Comparison of ENCODE assay signal across 10 mouse cellular contexts in the genomic region with DNA sequence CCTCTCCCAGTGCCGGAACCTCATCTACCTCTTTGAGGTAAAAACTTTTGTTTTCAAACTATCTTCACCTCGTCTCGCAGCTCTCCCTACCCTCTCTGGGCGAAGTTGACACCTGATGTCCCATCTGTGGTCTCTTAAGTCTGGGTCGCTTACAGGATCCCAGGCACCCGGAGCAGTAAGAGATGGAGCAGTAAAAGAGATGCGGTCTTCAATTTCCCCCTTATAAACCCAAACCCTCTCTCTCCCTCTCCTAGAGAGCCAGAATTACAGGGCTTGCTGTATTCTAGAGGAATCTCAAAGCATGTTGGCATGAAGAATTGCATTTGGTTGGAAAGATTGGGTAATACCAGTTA. TPM values are rescaled to one million over a fixed set of nuclear protein-coding genes. Genes with fewer than 3 reads are reported as not detected.
A peak's percentile ranks its signal among the peaks of the same experiment; 100 is the strongest.
DNase-seq lines count a peak whose midpoint lies in the region; ATAC-seq and TF ChIP-seq lines count a peak whose summit lies in the region.
"Had no signal": no experiment of that assay in that cellular context is flagged by ENCODE, and none has a peak within 500 bp of the region (broad histone marks: within the 10 kb centered on the region; RNA-seq: fewer than 3 reads in every experiment).

No protein-coding gene starts in this region.

- H3K9me3 ChIP-seq in CH12.LX (replicated peaks; ENCODE audit: low read length): no peaks in the 10 kb centered on the region
- no peaks in the 10 kb centered on the region for H3K9me3 ChIP-seq in forebrain, embryonic 14.5 days (replicated peaks; ENCODE audit: control insufficient read depth, low read length)
- H3K9me3 ChIP-seq in liver, embryonic 14.5 days (ENCODE audit: control insufficient read depth, low read length): no peaks in the 10 kb centered on the region

- in situ Hi-C loops in CH12.LX (cut with MboI; ENCODE audit: low pct_ligation_motif_present, low pct_unique_long_range_greater_than_20kb, low sequenced_read_pairs): no loop called here

- H3K36me3 ChIP-seq in heart, adult 2 months (ENCODE audit: control insufficient read depth, insufficient read depth, low read length): no peaks in the 10 kb centered on the region
- peaks cover 4 to 9% of the 10 kb centered on the region in 2 experiments for H3K36me3 ChIP-seq in CH12.LX (replicated peaks in 1 of 2; ENCODE audit: control insufficient read depth in 1 of 2, insufficient read depth in 1 of 2, low read length in 1 of 2)
- H3K36me3 ChIP-seq in forebrain, embryonic 14.5 days (ENCODE audit: control insufficient read depth, insufficient read depth, low read length): peaks cover 16% of the 10 kb centered on the region
- H3K36me3 ChIP-seq in liver, embryonic 14.5 days (replicated peaks; ENCODE audit: control insufficient read depth, insufficient read depth, low read depth): no peaks in the 10 kb centered on the region; the same call in 1 of the 2 replicates

- H3K27me3 ChIP-seq in heart, adult 2 months (ENCODE audit: control insufficient read depth, insufficient read depth, low read length): no peaks in the 10 kb centered on the region
- H3K27me3 ChIP-seq in CH12.LX (replicated peaks): no peaks in the 10 kb centered on the region
- H3K27me3 ChIP-seq in forebrain, embryonic 14.5 days (replicated peaks; ENCODE audit: control insufficient read depth, insufficient read depth, low read length): no peaks in the 10 kb centered on the region
- no peaks in the 10 kb centered on the region for H3K27me3 ChIP-seq in liver, embryonic 14.5 days (ENCODE audit: control insufficient read depth, insufficient read depth, low read length)

- H3K79me2 ChIP-seq in heart, adult 2 months (replicated peaks; ENCODE audit: control insufficient read depth, insufficient read depth, low read length): no peaks in the 10 kb centered on the region
- 0 out of 2 replicates have a peak, but pooled peaks cover 2% of the 10 kb centered on the region for H3K79me2 ChIP-seq in CH12.LX (replicated peaks; ENCODE audit: control insufficient read depth, extremely low read depth, insufficient read depth, poor library complexity, severe bottlenecking)

- no peak for DNase-seq in heart, adult 2 months
- no peak for DNase-seq in heart, postnatal 10 days
- DNase-seq in CH12.LX (ENCODE audit: extremely low read depth): no peak
- no peak for DNase-seq in forebrain, embryonic 14.5 days (ENCODE audit: low spot score)
- DNase-seq in liver, embryonic 14.5 days (ENCODE audit: low read depth in 3 of 3, low spot score in 3 of 3): no peak
- no peak for DNase-seq in gastrocnemius, postnatal 4 days (ENCODE audit: low spot score in 2 of 2)
- DNase-seq in natural killer cell, adult 2 months (ENCODE audit: low spot score in 2 of 2): no peak
- no peak for DNase-seq in gastrocnemius, adult 18-20 months (ENCODE audit: low spot score)

- TF ChIP-seq RAD21 in CH12.LX (IDR thresholded peaks at IDR 0.05; ENCODE audit: low read depth, low read length): no peak

- TF ChIP-seq EP300 in heart, adult 2 months (IDR thresholded peaks at IDR 0.05; ENCODE audit: insufficient read depth, low read depth, low read length): no peak
- no peak for TF ChIP-seq EP300 in CH12.LX (IDR thresholded peaks at IDR 0.05; ENCODE audit: low read length)
- TF ChIP-seq EP300 in liver, embryonic 14.5 days (IDR thresholded peaks at IDR 0.05; ENCODE audit: low read depth): no peak

- no peak for TF ChIP-seq CTCF in heart, adult 2 months (IDR thresholded peaks at IDR 0.05)
- no peak for TF ChIP-seq CTCF in CH12.LX (conservative IDR thresholded peaks at IDR 0.05 in 1 of 2, IDR thresholded peaks at IDR 0.05 in 1 of 2; ENCODE audit: low read depth in 2 of 2, low read length in 2 of 2)
- no peak for TF ChIP-seq CTCF in liver, embryonic 14.5 days (IDR thresholded peaks at IDR 0.05; ENCODE audit: low read depth)

- peaks cover 3% of the 10 kb centered on the region for H3K4me1 ChIP-seq in heart, adult 2 months (ENCODE audit: control insufficient read depth, insufficient read depth, low read length)
- H3K4me1 ChIP-seq in CH12.LX (ENCODE audit: control insufficient read depth in 1 of 2, insufficient read depth in 2 of 2): peaks cover 0 to 18% of the 10 kb centered on the region in 2 experiments; a peak in 2 of 4 replicates
- H3K4me1 ChIP-seq in forebrain, embryonic 14.5 days (ENCODE audit: control insufficient read depth, insufficient read depth, low read length): peaks cover 11% of the 10 kb centered on the region
- peaks cover 13 to 26% of the 10 kb centered on the region in 2 experiments for H3K4me1 ChIP-seq in liver, embryonic 14.5 days (replicated peaks; ENCODE audit: control insufficient read depth in 2 of 2, insufficient read depth in 2 of 2, low read length in 1 of 2)

- H3K9ac ChIP-seq in heart, adult 2 months (ENCODE audit: low read depth, low read length): peak overlapping the region; percentile 76
- H3K9ac ChIP-seq in CH12.LX (ENCODE audit: insufficient read depth, low read depth): peak overlapping the region; percentile 96
- peak overlapping the region; percentile 87 for H3K9ac ChIP-seq in forebrain, embryonic 14.5 days (ENCODE audit: low read length)
- H3K9ac ChIP-seq in liver, embryonic 14.5 days (replicated peaks): peak overlapping the region; percentile 95

- intact Hi-C loops in heart, adult 2 months (cut with DNase I): loop anchor here (2.0 to 5.0 kb wide), 3 partner anchors 31 to 66 kb away; a partner anchor contains a TSS
- intact Hi-C loops in heart, postnatal 10 days (cut with DNase I): loop anchor here (2.0 kb wide), 1 partner anchor 31 kb away; a partner anchor contains a TSS

- 3% methylated on average over 7 of the region's 7 CpGs for WGBS in heart, adult 2 months
- WGBS in forebrain, embryonic 14.5 days: 2% methylated on average over 7 of the region's 7 CpGs
- WGBS in liver, embryonic 14.5 days (ENCODE audit: insufficient replicate concordance): 6% methylated on average over 7 of the region's 7 CpGs

- TF ChIP-seq POLR2A in heart, adult 2 months (IDR thresholded peaks at IDR 0.05; ENCODE audit: insufficient read depth, low read depth, low read length): no peak
- TF ChIP-seq POLR2A in CH12.LX (IDR thresholded peaks at IDR 0.05; ENCODE audit: low read depth, low read length): no peak

- dilution Hi-C loops in CH12.LX (cut with MboI; ENCODE audit: extremely low pct_ligation_motif_present, extremely low pct_unique_long_range_greater_than_20kb, low sequenced_read_pairs): no loop called here

- no peak for ATAC-seq in forebrain, embryonic 14.5 days
- no peak for ATAC-seq in liver, embryonic 14.5 days (ENCODE audit: insufficient read depth)

- H3K4me3 ChIP-seq in heart, adult 2 months: peak overlapping the region; percentile 88
- H3K4me3 ChIP-seq in CH12.LX (replicated peaks in 1 of 3; ENCODE audit: low read depth in 2 of 3, low read length in 2 of 3, poor library complexity in 1 of 3): peak overlapping the region in 2 of 3 experiments; percentile 68 to 75
- H3K4me3 ChIP-seq in forebrain, embryonic 14.5 days (ENCODE audit: low read depth, low read length): peak overlapping the region; percentile 67
- H3K4me3 ChIP-seq in liver, embryonic 14.5 days (ENCODE audit: insufficient read depth in 1 of 2, low read depth in 2 of 2, low read length in 2 of 2): peak overlapping the region; percentile 75 to 88

- H3K27ac ChIP-seq in heart, adult 2 months: peak overlapping the region; percentile 98
- no peak overlapping the region for H3K27ac ChIP-seq in CH12.LX (ENCODE audit: insufficient read depth, low read depth)
- H3K27ac ChIP-seq in forebrain, embryonic 14.5 days (ENCODE audit: low read depth, low read length): peak overlapping the region; percentile 95
- H3K27ac ChIP-seq in liver, embryonic 14.5 days: peak overlapping the region; percentile 82

- H3K4me2 ChIP-seq in CH12.LX (ENCODE audit: insufficient read depth, low read depth, poor library complexity, severe bottlenecking): peak overlapping the region; percentile 80
- peak overlapping the region; percentile 63 for H3K4me2 ChIP-seq in forebrain, embryonic 14.5 days (ENCODE audit: low read length)
- peak overlapping the region; percentile 87 for H3K4me2 ChIP-seq in liver, embryonic 14.5 days (ENCODE audit: low read depth)

RNA-seq across cellular contexts. Expression of a gene that starts 1.7 kb away (rescaled TPM):
- total RNA-seq in heart, adult 2 months (2021): 10 to 100 TPM; 23.4 to 26.1 TPM
- polyA plus RNA-seq in heart, adult 2 months (2012; rRNA removed): 28.4 and 45.8 TPM in 2 replicates
- 10 to 100 TPM; 28.8 to 35.2 TPM for total RNA-seq in heart, postnatal 10 days (2021)
- 7.1 and 8.4 TPM in 2 replicates for total RNA-seq in CH12.LX (2012; rRNA removed)
- 7.1 and 8.5 TPM in 2 replicates for total RNA-seq in CH12.LX (2014; rRNA removed)
- polyA plus RNA-seq in CH12.LX (2012; ENCODE audit: insufficient read length, low read depth): 8.8 and 9.1 TPM in 2 replicates
- polyA plus RNA-seq in forebrain, embryonic 14.5 days (2014; fragmentation: Nextera tagmentation; extraction: Ambion mirVana): 40.7 and 42.7 TPM in 2 replicates
- 8.0 TPM in 2 replicates for polyA plus RNA-seq in liver, embryonic 14.5 days (2012; rRNA removed)
- 6.8 and 7.3 TPM in 2 replicates for polyA plus RNA-seq in liver, embryonic 14.5 days (2014; fragmentation: Nextera tagmentation; extraction: Ambion mirVana)
- 10 to 100 TPM; 68.7 to 78.2 TPM for total RNA-seq in gastrocnemius, postnatal 4 days (2021)
- 10 to 100 TPM; 51.3 to 56.0 TPM for total RNA-seq in gastrocnemius, adult 18-20 months (2021)

RNA-seq across cellular contexts. Expression of a gene that starts 2.4 kb away (rescaled TPM):
- 10 to 100 TPM; 17.5 to 21.3 TPM for total RNA-seq in heart, adult 2 months (2021)
- polyA plus RNA-seq in heart, adult 2 months (2012; rRNA removed): 32.2 and 36.9 TPM in 2 replicates
- 10 to 100 TPM; 27.7 TPM for total RNA-seq in heart, postnatal 10 days (2021)
- 4.9 and 5.4 TPM in 2 replicates for total RNA-seq in CH12.LX (2012; rRNA removed)
- total RNA-seq in CH12.LX (2014; rRNA removed): 5.0 and 6.0 TPM in 2 replicates
- polyA plus RNA-seq in CH12.LX (2012; ENCODE audit: insufficient read length, low read depth): 8.7 and 14.4 TPM in 2 replicates
- 48.6 and 50.7 TPM in 2 replicates for polyA plus RNA-seq in forebrain, embryonic 14.5 days (2014; fragmentation: Nextera tagmentation; extraction: Ambion mirVana)
- 13.2 and 13.6 TPM in 2 replicates for polyA plus RNA-seq in liver, embryonic 14.5 days (2012; rRNA removed)
- 16.1 and 16.8 TPM in 2 replicates for polyA plus RNA-seq in liver, embryonic 14.5 days (2014; fragmentation: Nextera tagmentation; extraction: Ambion mirVana)
- total RNA-seq in gastrocnemius, postnatal 4 days (2021): 10 to 100 TPM; 22.8 to 26.8 TPM
- 10 to 100 TPM; 29.7 to 30.6 TPM for total RNA-seq in gastrocnemius, adult 18-20 months (2021)

RNA-seq across cellular contexts. Expression of a gene that starts 23.4 kb away (rescaled TPM):
- under 1 TPM; 0.59 to 0.68 TPM for total RNA-seq in heart, adult 2 months (2021)
- 1.1 and 1.6 TPM in 2 replicates for polyA plus RNA-seq in heart, adult 2 months (2012; rRNA removed)
- total RNA-seq in heart, postnatal 10 days (2021): under 1 TPM; 0.37 to 0.38 TPM
- total RNA-seq in CH12.LX (2012; rRNA removed) (1.9 and 2.5 TPM in 2 replicates), CH12.LX (2014; rRNA removed) (1.4 and 1.5 TPM in 2 replicates)
- polyA plus RNA-seq in CH12.LX (2012; ENCODE audit: insufficient read length, low read depth): 3.6 and 4.1 TPM in 2 replicates
- polyA plus RNA-seq in forebrain, embryonic 14.5 days (2014; fragmentation: Nextera tagmentation; extraction: Ambion mirVana): 0.27 and 0.64 TPM in 2 replicates
- 2.5 and 2.6 TPM in 2 replicates for polyA plus RNA-seq in liver, embryonic 14.5 days (2012; rRNA removed)
- polyA plus RNA-seq in liver, embryonic 14.5 days (2014; fragmentation: Nextera tagmentation; extraction: Ambion mirVana): 2.8 and 3.8 TPM in 2 replicates
- 1 to 10 TPM in 1 of 2 experiments, under 1 TPM in 1; 0.57 to 1.1 TPM for total RNA-seq in gastrocnemius, postnatal 4 days (2021)
- total RNA-seq in gastrocnemius, adult 18-20 months (2021): under 1 TPM in 1 of 2 experiments, not detected in 1; 0.17 TPM

RNA-seq across cellular contexts. Expression of a gene that starts 31.0 kb away (rescaled TPM):
- total RNA-seq in heart, adult 2 months (2021): 10 to 100 TPM; 35.3 to 39.3 TPM
- polyA plus RNA-seq in heart, adult 2 months (2012; rRNA removed): 65.6 and 69.1 TPM in 2 replicates
- 10 to 100 TPM; 58.4 to 65.6 TPM for total RNA-seq in heart, postnatal 10 days (2021)
- total RNA-seq in CH12.LX (2012; rRNA removed): 70.6 and 81.1 TPM in 2 replicates
- 96.7 and 105 TPM in 2 replicates for total RNA-seq in CH12.LX (2014; rRNA removed)
- 84.5 and 89.8 TPM in 2 replicates for polyA plus RNA-seq in CH12.LX (2012; ENCODE audit: insufficient read length, low read depth)
- 75.8 and 91.8 TPM in 2 replicates for polyA plus RNA-seq in forebrain, embryonic 14.5 days (2014; fragmentation: Nextera tagmentation; extraction: Ambion mirVana)
- 55.1 and 63.8 TPM in 2 replicates for polyA plus RNA-seq in liver, embryonic 14.5 days (2012; rRNA removed)
- polyA plus RNA-seq in liver, embryonic 14.5 days (2014; fragmentation: Nextera tagmentation; extraction: Ambion mirVana): 80.2 and 88.2 TPM in 2 replicates
- total RNA-seq in gastrocnemius, postnatal 4 days (2021): 10 to 100 TPM; 56.0 to 61.5 TPM
- total RNA-seq in gastrocnemius, adult 18-20 months (2021): 10 to 100 TPM; 14.7 to 22.1 TPM

RNA-seq across cellular contexts. Expression of a gene that starts 32.6 kb away (rescaled TPM):
- total RNA-seq in heart, adult 2 months (2021): not detected
- 0.12 and 0.25 TPM in 2 replicates for polyA plus RNA-seq in heart, adult 2 months (2012; rRNA removed)
- total RNA-seq in heart, postnatal 10 days (2021): not detected
- 0.17 TPM in 1 of 2 replicates, not detected in the other for total RNA-seq in CH12.LX (2012; rRNA removed)
- not detected in 2 replicates for total RNA-seq in CH12.LX (2014; rRNA removed)
- 0.30 and 0.33 TPM in 2 replicates for polyA plus RNA-seq in CH12.LX (2012; ENCODE audit: insufficient read length, low read depth)
- not detected in 2 replicates for polyA plus RNA-seq in forebrain, embryonic 14.5 days (2014; fragmentation: Nextera tagmentation; extraction: Ambion mirVana)
- polyA plus RNA-seq in liver, embryonic 14.5 days (2012; rRNA removed): 0.04 TPM in 2 replicates
- polyA plus RNA-seq in liver, embryonic 14.5 days (2014; fragmentation: Nextera tagmentation; extraction: Ambion mirVana): 0.16 TPM in 1 of 2 replicates, not detected in the other
- under 1 TPM; 0.16 to 0.29 TPM for total RNA-seq in gastrocnemius, postnatal 4 days (2021)
- not detected for total RNA-seq in gastrocnemius, adult 18-20 months (2021)
- total RNA-seq: common myeloid progenitor, adult 5-6 weeks; neutrophil, adult 5-6 weeks had no signal
